In genomic region chrX:75096163-75096770, GRCm38 (mm10) we compare ENCODE assay signal across 8 mouse cellular contexts. TPM values are rescaled to one million over a fixed set of nuclear protein-coding genes. Genes with fewer than 3 reads are reported as not detected.
DNase-seq lines count a peak whose midpoint lies in the region; ATAC-seq and TF ChIP-seq lines count a peak whose summit lies in the region.

No protein-coding gene starts in this region.

- H3K4me1 ChIP-seq in kidney, embryonic 15.5 days = no peaks in the 10 kb centered on the region
- peaks cover 7% of the 10 kb centered on the region; the same call in 1 of the 2 replicates for H3K4me1 ChIP-seq in forebrain, embryonic 13.5 days
- no peaks in the 10 kb centered on the region for H3K4me1 ChIP-seq in intestine, embryonic 14.5 days (replicated peaks; ENCODE audit: control insufficient read depth, insufficient read depth, low read length)
- H3K4me1 ChIP-seq in midbrain, embryonic 10.5 days = peaks cover 6% of the 10 kb centered on the region; the same call in 1 of the 2 replicates

- DNase-seq in kidney, adult 9 months = no peak
- DNase-seq in Patski (ENCODE audit: low read depth, low spot score) = no peak
- DNase-seq in intestine, embryonic 14.5 days (ENCODE audit: low spot score) = no peak
- no peak for DNase-seq in midbrain, embryonic 10.5 days (ENCODE audit: low spot score)
- no peak for DNase-seq in frontal cortex, postnatal 25 days (ENCODE audit: low spot score in 2 of 2)
- DNase-seq in thymus, adult 18-20 months = no peak

- H3K27ac ChIP-seq in kidney, embryonic 15.5 days = peak overlapping the region; percentile 81
- peak overlapping the region; percentile 54; the same call in 1 of the 2 replicates for H3K27ac ChIP-seq in forebrain, embryonic 13.5 days
- peak overlapping the region; percentile 61 for H3K27ac ChIP-seq in intestine, embryonic 14.5 days (ENCODE audit: low read depth)
- peak overlapping the region; percentile 89 for H3K27ac ChIP-seq in midbrain, embryonic 10.5 days (replicated peaks)

- TF ChIP-seq CTCF in Patski (IDR thresholded peaks at IDR 0.05) = no peak

- peak overlapping the region; percentile 60 for H3K4me3 ChIP-seq in kidney, embryonic 15.5 days (replicated peaks)
- peak overlapping the region; percentile 56 for H3K4me3 ChIP-seq in forebrain, embryonic 13.5 days
- H3K4me3 ChIP-seq in intestine, embryonic 14.5 days (ENCODE audit: low read depth, low read length) = peak overlapping the region; percentile 64
- H3K4me3 ChIP-seq in midbrain, embryonic 10.5 days = peak overlapping the region; percentile 64

- no peak; the same call in none of the 2 replicates for ATAC-seq in kidney, embryonic 15.5 days (replicated peaks; ENCODE audit: low FRiP score)
- peak; percentile 1 for ATAC-seq in Patski
- ATAC-seq in forebrain, embryonic 13.5 days = peak; percentile 3; the same call in 1 of the 2 replicates
- ATAC-seq in intestine, embryonic 14.5 days (replicated peaks; ENCODE audit: low FRiP score, low TSS enrichment, low read depth) = peak; percentile 12; the same call in 1 of the 2 replicates

- H3K36me3 ChIP-seq in kidney, embryonic 15.5 days = peaks cover 25% of the 10 kb centered on the region
- H3K36me3 ChIP-seq in forebrain, embryonic 13.5 days (ENCODE audit: poor library complexity, severe bottlenecking) = peaks cover 18% of the 10 kb centered on the region; the same call in 1 of the 2 replicates
- H3K36me3 ChIP-seq in intestine, embryonic 14.5 days (ENCODE audit: control insufficient read depth, insufficient read depth, low read length) = peaks cover 27% of the 10 kb centered on the region
- H3K36me3 ChIP-seq in midbrain, embryonic 10.5 days = peaks cover 32% of the 10 kb centered on the region

- WGBS in kidney, embryonic 15.5 days = 19% methylated on average over 23 of the region's 23 CpGs
- WGBS in forebrain, embryonic 13.5 days = 18% methylated on average over 23 of the region's 23 CpGs
- WGBS in intestine, embryonic 14.5 days = 17% methylated on average over 23 of the region's 23 CpGs
- WGBS in midbrain, embryonic 10.5 days = 25% methylated on average over 23 of the region's 23 CpGs

- H3K27me3 ChIP-seq in kidney, embryonic 15.5 days = no peaks in the 10 kb centered on the region
- peaks cover 14% of the 10 kb centered on the region for H3K27me3 ChIP-seq in Patski
- H3K27me3 ChIP-seq in forebrain, embryonic 13.5 days = no peaks in the 10 kb centered on the region
- no peaks in the 10 kb centered on the region for H3K27me3 ChIP-seq in intestine, embryonic 14.5 days (replicated peaks; ENCODE audit: control insufficient read depth, insufficient read depth, low read length)
- no peaks in the 10 kb centered on the region for H3K27me3 ChIP-seq in midbrain, embryonic 10.5 days (ENCODE audit: low read depth, poor library complexity, severe bottlenecking)

- in situ Hi-C loops in Patski (cut with MboI; ENCODE audit: low pct_unique_long_range_greater_than_20kb) = no loop called here

- POLR2A ChIA-PET in Patski (lab: Charles Lee) = no interaction called here

- peak overlapping the region; percentile 60 for H3K4me2 ChIP-seq in kidney, embryonic 15.5 days
- H3K4me2 ChIP-seq in forebrain, embryonic 13.5 days = peak overlapping the region; percentile 59
- H3K4me2 ChIP-seq in intestine, embryonic 14.5 days (ENCODE audit: low read length) = peak overlapping the region; percentile 55

- peak overlapping the region; percentile 55 for H3K9ac ChIP-seq in kidney, embryonic 15.5 days
- peak overlapping the region; percentile 63 for H3K9ac ChIP-seq in forebrain, embryonic 13.5 days
- H3K9ac ChIP-seq in intestine, embryonic 14.5 days (ENCODE audit: low read length) = peak overlapping the region; percentile 60

- CTCF ChIA-PET in Patski (lab: Charles Lee) = interaction anchor here (0.8 to 1.7 kb wide), 3 partner anchors 11 to 31 kb away, joined by 3 read pairs; partner anchors contain the start of gene Gab3

- no peaks in the 10 kb centered on the region for H3K9me3 ChIP-seq in kidney, embryonic 15.5 days (replicated peaks)
- H3K9me3 ChIP-seq in forebrain, embryonic 13.5 days (replicated peaks) = no peaks in the 10 kb centered on the region
- no peaks in the 10 kb centered on the region for H3K9me3 ChIP-seq in intestine, embryonic 14.5 days (ENCODE audit: control insufficient read depth, low read length)
- no peaks in the 10 kb centered on the region for H3K9me3 ChIP-seq in midbrain, embryonic 10.5 days (replicated peaks)

RNA-seq across cellular contexts. Expression of gene Dkc1, which starts 0.6 kb away (rescaled TPM):
- 144 and 173 TPM in 2 replicates for polyA plus RNA-seq in kidney, embryonic 15.5 days (2015; fragmentation: Nextera tagmentation; extraction: Ambion mirVana)
- 53.3 TPM for polyA plus RNA-seq in Patski (2021)
- 117 and 139 TPM in 2 replicates for polyA plus RNA-seq in forebrain, embryonic 13.5 days (2015; fragmentation: Nextera tagmentation; extraction: Ambion mirVana)
- 153 and 171 TPM in 2 replicates for polyA plus RNA-seq in intestine, embryonic 14.5 days (2014; fragmentation: Nextera tagmentation; extraction: Ambion mirVana)
- polyA plus RNA-seq in midbrain, embryonic 10.5 days (2016; fragmentation: Nextera tagmentation; extraction: Ambion mirVana) = 207 and 233 TPM in 2 replicates

RNA-seq across cellular contexts. Expression of gene Gab3, which starts 11.0 kb away (rescaled TPM):
- 1.9 and 2.4 TPM in 2 replicates for polyA plus RNA-seq in kidney, embryonic 15.5 days (2015; fragmentation: Nextera tagmentation; extraction: Ambion mirVana)
- 0.36 TPM for polyA plus RNA-seq in Patski (2021)
- polyA plus RNA-seq in forebrain, embryonic 13.5 days (2015; fragmentation: Nextera tagmentation; extraction: Ambion mirVana) = 1.0 and 1.2 TPM in 2 replicates
- 1.8 and 2.8 TPM in 2 replicates for polyA plus RNA-seq in intestine, embryonic 14.5 days (2014; fragmentation: Nextera tagmentation; extraction: Ambion mirVana)
- 0.83 and 1.0 TPM in 2 replicates for polyA plus RNA-seq in midbrain, embryonic 10.5 days (2016; fragmentation: Nextera tagmentation; extraction: Ambion mirVana)

RNA-seq across cellular contexts. Expression of gene Mpp1, which starts 34.5 kb away (rescaled TPM):
- 52.6 and 56.9 TPM in 2 replicates for polyA plus RNA-seq in kidney, embryonic 15.5 days (2015; fragmentation: Nextera tagmentation; extraction: Ambion mirVana)
- polyA plus RNA-seq in Patski (2021) = 118 TPM
- 17.3 and 19.0 TPM in 2 replicates for polyA plus RNA-seq in forebrain, embryonic 13.5 days (2015; fragmentation: Nextera tagmentation; extraction: Ambion mirVana)
- polyA plus RNA-seq in intestine, embryonic 14.5 days (2014; fragmentation: Nextera tagmentation; extraction: Ambion mirVana) = 55.6 and 64.3 TPM in 2 replicates
- 21.9 and 27.1 TPM in 2 replicates for polyA plus RNA-seq in midbrain, embryonic 10.5 days (2016; fragmentation: Nextera tagmentation; extraction: Ambion mirVana)
